Mouse (Mus musculus): Measurements from ENCODE around the gene A730015C16Rik. TPM values are rescaled to one million over a fixed set of nuclear protein-coding genes. Genes with fewer than 3 reads are reported as not detected.

A730015C16Rik gene
- polyA plus RNA-seq, 1 experiment: 0.30 TPM

DNA sequence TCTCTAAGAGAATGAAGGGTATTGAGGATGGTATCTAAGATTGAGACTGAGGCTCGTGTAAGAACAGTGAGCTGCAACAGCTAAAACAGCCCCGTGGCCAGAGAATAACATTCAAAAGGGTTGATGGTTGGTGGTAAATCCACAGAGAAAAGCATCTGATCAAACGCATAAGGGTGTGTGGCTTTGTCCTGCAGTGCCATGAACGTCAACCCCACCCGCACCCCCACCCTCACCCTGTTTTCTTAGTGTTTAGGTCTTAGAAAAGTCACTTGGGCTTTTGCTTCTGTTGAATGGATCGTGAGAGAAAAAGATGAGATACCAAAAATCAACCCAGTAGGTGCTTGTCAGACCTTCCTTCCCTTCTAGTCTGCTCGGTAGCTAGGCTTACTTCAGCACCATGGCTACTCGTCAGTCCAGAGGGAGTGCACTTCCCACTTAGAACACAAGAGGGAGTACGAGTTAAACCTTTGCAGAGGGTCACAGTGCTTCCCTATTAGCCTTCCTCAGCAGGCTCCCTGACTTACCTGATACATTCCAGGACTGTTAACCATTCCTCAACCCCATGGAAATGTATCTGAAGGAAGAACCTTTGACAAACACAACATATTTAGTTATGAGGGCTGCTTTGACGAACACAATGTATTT is 21.4 kb upstream of the A730015C16Rik start:
- no peaks in the 10 kb centered on the region for H3K36me3 ChIP-seq (ENCODE audit: control insufficient read depth, insufficient read depth, low read length)
- H3K27me3 ChIP-seq (ENCODE audit: control insufficient read depth, insufficient read depth, low read length): no peaks in the 10 kb centered on the region
- TF ChIP-seq POLR2A (IDR thresholded peaks at IDR 0.05; ENCODE audit: control insufficient read depth, low read depth, low read length) (no peak), CTCF (IDR thresholded peaks at IDR 0.05; ENCODE audit: control insufficient read depth, insufficient read depth, insufficient replicate concordance, low read depth, low read length) (peak; percentile 71; the same call in 1 of the 2 replicates)
- no peaks in the 10 kb centered on the region for H3K4me1 ChIP-seq (ENCODE audit: control insufficient read depth, insufficient read depth, low read length)
- no peak overlapping the region for H3K4me3 ChIP-seq (ENCODE audit: control insufficient read depth, low read depth, low read length)
- H3K27ac ChIP-seq (ENCODE audit: control insufficient read depth, insufficient read depth, low read depth, low read length): no peak overlapping the region

GRCm38 (mm10) chr4:108866806-108867205 is 18.4 kb upstream of the A730015C16Rik start:
- no peaks in the 10 kb centered on the region for H3K36me3 ChIP-seq (ENCODE audit: control insufficient read depth, insufficient read depth, low read length)
- H3K4me1 ChIP-seq (ENCODE audit: control insufficient read depth, insufficient read depth, low read length): no peaks in the 10 kb centered on the region
- no peak overlapping the region for H3K27ac ChIP-seq (ENCODE audit: control insufficient read depth, insufficient read depth, low read depth, low read length)
- no peaks in the 10 kb centered on the region for H3K27me3 ChIP-seq (ENCODE audit: control insufficient read depth, insufficient read depth, low read length)
- H3K4me3 ChIP-seq (ENCODE audit: control insufficient read depth, low read depth, low read length): no peak overlapping the region
- TF ChIP-seq POLR2A (IDR thresholded peaks at IDR 0.05; ENCODE audit: control insufficient read depth, low read depth, low read length) (no peak), CTCF (IDR thresholded peaks at IDR 0.05; ENCODE audit: control insufficient read depth, insufficient read depth, insufficient replicate concordance, low read depth, low read length) (no peak)

GRCm38 (mm10) chr4:108847715-108848504 is 509 bp downstream of the A730015C16Rik start, which contains the start of gene Kti12:
TSS of gene Kti12 (plus strand) at chr4:108847785.
- Histone ChIP-seq H3K4me1 (ENCODE audit: control insufficient read depth, insufficient read depth, low read length) (peaks cover 5% of the 10 kb centered on the region), H3K27me3 (ENCODE audit: control insufficient read depth, insufficient read depth, low read length) (no peaks in the 10 kb centered on the region), H3K36me3 (ENCODE audit: control insufficient read depth, insufficient read depth, low read length) (no peaks in the 10 kb centered on the region), H3K27ac (ENCODE audit: control insufficient read depth, insufficient read depth, low read depth, low read length) (peak within 1 kb of the TSS; percentile 82), H3K4me3 (ENCODE audit: control insufficient read depth, low read depth, low read length) (peak within 1 kb of the TSS; percentile 90)
- TF ChIP-seq POLR2A (IDR thresholded peaks at IDR 0.05; ENCODE audit: control insufficient read depth, low read depth, low read length) (peak; percentile 75), CTCF (IDR thresholded peaks at IDR 0.05; ENCODE audit: control insufficient read depth, insufficient read depth, insufficient replicate concordance, low read depth, low read length) (no peak)

DNA sequence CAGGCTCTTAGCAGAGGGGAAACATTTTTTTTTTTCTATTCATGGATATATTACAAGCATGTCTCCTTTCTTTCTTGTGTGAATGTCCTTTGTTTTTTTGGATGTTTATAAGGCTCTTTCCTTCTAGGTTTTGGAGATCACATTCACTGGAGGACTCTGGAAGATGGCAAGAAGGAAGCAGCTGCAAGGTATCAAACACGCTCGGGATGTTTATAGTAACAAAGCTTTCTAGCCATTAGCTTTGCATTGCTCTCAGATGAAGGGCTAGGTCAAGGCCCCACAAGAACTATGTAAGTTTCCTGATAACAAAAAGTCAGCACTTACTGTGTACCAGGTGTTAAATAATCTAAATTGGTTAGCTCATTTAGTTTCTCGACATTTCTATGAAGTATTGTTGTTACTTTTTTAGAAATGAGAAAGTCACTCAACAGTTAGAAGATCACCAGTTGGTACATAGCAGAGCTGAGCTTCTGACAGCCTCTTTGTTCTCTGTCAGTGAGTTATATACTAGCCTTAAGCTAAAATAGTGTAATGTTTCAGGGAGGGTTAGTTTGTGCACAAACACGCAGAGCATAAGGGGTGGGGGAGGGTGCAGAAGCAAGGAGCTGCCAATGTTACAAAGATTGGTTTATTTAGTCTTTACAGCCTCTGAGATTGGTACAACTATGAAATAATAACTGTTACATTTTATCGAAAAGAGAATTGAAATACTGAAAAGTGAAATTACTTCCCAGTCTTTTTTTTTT is 2.4 kb downstream of the A730015C16Rik start:
- H3K27ac ChIP-seq (ENCODE audit: control insufficient read depth, insufficient read depth, low read depth, low read length): no peak overlapping the region
- H3K36me3 ChIP-seq (ENCODE audit: control insufficient read depth, insufficient read depth, low read length): no peaks in the 10 kb centered on the region
- peaks cover 5% of the 10 kb centered on the region for H3K4me1 ChIP-seq (ENCODE audit: control insufficient read depth, insufficient read depth, low read length)
- no peaks in the 10 kb centered on the region for H3K27me3 ChIP-seq (ENCODE audit: control insufficient read depth, insufficient read depth, low read length)
- H3K4me3 ChIP-seq (ENCODE audit: control insufficient read depth, low read depth, low read length): no peak overlapping the region
- no peak for TF ChIP-seq CTCF (IDR thresholded peaks at IDR 0.05; ENCODE audit: control insufficient read depth, insufficient read depth, insufficient replicate concordance, low read depth, low read length)
- no peak for TF ChIP-seq POLR2A (IDR thresholded peaks at IDR 0.05; ENCODE audit: control insufficient read depth, low read depth, low read length)

GRCm38 (mm10) chr4:108843336-108843735 is 5.1 kb downstream of the A730015C16Rik start:
- Histone ChIP-seq H3K27ac (ENCODE audit: control insufficient read depth, insufficient read depth, low read depth, low read length) (no peak overlapping the region), H3K4me3 (ENCODE audit: control insufficient read depth, low read depth, low read length) (no peak overlapping the region), H3K36me3 (ENCODE audit: control insufficient read depth, insufficient read depth, low read length) (no peaks in the 10 kb centered on the region), H3K4me1 (ENCODE audit: control insufficient read depth, insufficient read depth, low read length) (peaks cover under 1% of the 10 kb centered on the region), H3K27me3 (ENCODE audit: control insufficient read depth, insufficient read depth, low read length) (no peaks in the 10 kb centered on the region)
- TF ChIP-seq POLR2A (IDR thresholded peaks at IDR 0.05; ENCODE audit: control insufficient read depth, low read depth, low read length): no peak
- TF ChIP-seq CTCF (IDR thresholded peaks at IDR 0.05; ENCODE audit: control insufficient read depth, insufficient read depth, insufficient replicate concordance, low read depth, low read length): no peak

- no peaks in the 10 kb centered on the region for H3K36me3 ChIP-seq (ENCODE audit: control insufficient read depth, insufficient read depth, low read length)
- no peak overlapping the region for H3K27ac ChIP-seq (ENCODE audit: control insufficient read depth, insufficient read depth, low read depth, low read length)
- TF ChIP-seq POLR2A (IDR thresholded peaks at IDR 0.05; ENCODE audit: control insufficient read depth, low read depth, low read length) (no peak), CTCF (IDR thresholded peaks at IDR 0.05; ENCODE audit: control insufficient read depth, insufficient read depth, insufficient replicate concordance, low read depth, low read length) (no peak)
- H3K27me3 ChIP-seq (ENCODE audit: control insufficient read depth, insufficient read depth, low read length): no peaks in the 10 kb centered on the region
- no peaks in the 10 kb centered on the region for H3K4me1 ChIP-seq (ENCODE audit: control insufficient read depth, insufficient read depth, low read length)
- no peak overlapping the region for H3K4me3 ChIP-seq (ENCODE audit: control insufficient read depth, low read depth, low read length)
Observed at GRCm38 (mm10) chr4:108841920-108842578, 6.4 kb downstream of the A730015C16Rik start.
